Mouse (Mus musculus): ENCODE results near the gene Ptprm. TPM values are rescaled to one million over a fixed set of nuclear protein-coding genes. Genes with fewer than 3 reads are reported as not detected.

Ptprm gene
- polyA plus RNA-seq, 1 experiment = not detected

DNA sequence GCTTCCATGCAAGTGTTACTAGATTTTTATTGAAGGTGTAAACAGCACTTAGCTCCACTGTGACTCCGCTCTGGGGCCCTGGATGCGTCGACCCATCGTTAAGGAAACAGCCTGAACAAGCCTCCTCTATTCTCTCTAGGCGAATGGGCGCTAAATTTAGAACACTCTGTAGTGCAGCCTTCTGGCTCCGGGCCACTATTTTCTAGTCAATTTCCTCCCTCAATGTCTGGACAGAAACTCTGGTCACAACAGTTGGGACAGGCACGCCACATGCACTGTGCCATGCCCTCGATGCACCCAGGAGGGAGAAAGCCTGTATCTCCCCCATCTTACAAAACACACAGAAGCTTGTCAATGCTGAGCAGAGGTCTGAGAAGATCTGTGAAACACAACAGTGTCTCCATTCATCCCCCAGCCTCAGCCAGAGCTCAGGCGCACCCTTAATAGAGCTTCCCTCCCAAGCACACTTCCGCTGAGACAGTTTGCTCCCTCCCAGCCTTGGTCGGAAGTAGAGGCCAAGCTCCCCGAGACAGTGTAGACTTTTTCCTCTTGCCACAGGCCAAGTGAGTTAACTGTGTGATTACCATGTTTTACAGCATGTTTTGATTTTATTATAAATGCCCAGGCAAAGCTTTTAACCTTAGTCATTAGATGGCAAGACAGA is 220.7 kb downstream of the Ptprm start:
- no peak overlapping the region for H3K4me3 ChIP-seq (replicated peaks)
- no peaks in the 10 kb centered on the region for H3K4me1 ChIP-seq (ENCODE audit: control insufficient read depth)
- H3K27me3 ChIP-seq (ENCODE audit: control insufficient read depth) = no peaks in the 10 kb centered on the region
- no peak for TF ChIP-seq GATA1 (IDR thresholded peaks at IDR 0.05; ENCODE audit: low read length)
- no peaks in the 10 kb centered on the region; the same call in 1 of the 2 replicates for H3K9me3 ChIP-seq (ENCODE audit: control insufficient read depth, low read length)
- H3K36me3 ChIP-seq (ENCODE audit: control insufficient read depth) = no peaks in the 10 kb centered on the region

GRCm38 (mm10) chr17:67133026-67133425 is 221.2 kb downstream of the Ptprm start:
- no peak overlapping the region for H3K4me3 ChIP-seq (replicated peaks)
- no peaks in the 10 kb centered on the region; the same call in 1 of the 2 replicates for H3K9me3 ChIP-seq (ENCODE audit: control insufficient read depth, low read length)
- no peaks in the 10 kb centered on the region for H3K4me1 ChIP-seq (ENCODE audit: control insufficient read depth)

DNA sequence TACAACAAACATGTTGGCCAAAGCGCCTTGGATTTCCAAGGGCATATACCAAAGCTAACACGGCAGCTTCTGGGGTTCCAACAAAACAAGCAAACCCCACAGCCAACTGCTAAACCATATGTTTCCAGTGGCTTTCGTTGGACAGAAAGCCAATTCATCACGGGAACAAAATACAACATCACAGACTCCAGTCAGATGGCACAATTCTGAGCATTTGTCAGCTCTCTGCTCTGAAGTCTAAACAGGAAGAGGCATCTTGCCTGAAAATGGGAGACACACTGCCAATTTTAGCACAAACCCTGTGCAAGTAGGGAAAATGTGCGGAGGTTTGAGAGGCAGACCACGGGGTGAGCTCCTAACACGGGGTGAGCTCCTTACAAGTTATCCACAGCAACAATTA is 226.7 kb downstream of the Ptprm start:
- TF ChIP-seq GATA1 (IDR thresholded peaks at IDR 0.05; ENCODE audit: low read length) (no peak), TAL1 (IDR thresholded peaks at IDR 0.05; ENCODE audit: low read length) (no peak)
- H3K4me1 ChIP-seq (ENCODE audit: control insufficient read depth) = no peaks in the 10 kb centered on the region
- H3K9me3 ChIP-seq (ENCODE audit: control insufficient read depth, low read length) = peaks cover 8% of the 10 kb centered on the region
- H3K27me3 ChIP-seq (ENCODE audit: control insufficient read depth) = no peaks in the 10 kb centered on the region
- H3K36me3 ChIP-seq (ENCODE audit: control insufficient read depth) = no peaks in the 10 kb centered on the region
- no peak overlapping the region for H3K4me3 ChIP-seq (replicated peaks)

More at GRCm38 (mm10) chr17:67133026-67133425, 221.2 kb downstream of the Ptprm start:
- TF ChIP-seq GATA1 (IDR thresholded peaks at IDR 0.05; ENCODE audit: low read length) (no peak), TAL1 (IDR thresholded peaks at IDR 0.05; ENCODE audit: low read length) (no peak)
- Histone ChIP-seq H3K36me3 (ENCODE audit: control insufficient read depth) (no peaks in the 10 kb centered on the region), H3K27me3 (ENCODE audit: control insufficient read depth) (no peaks in the 10 kb centered on the region)

- no peaks in the 10 kb centered on the region for H3K4me1 ChIP-seq (ENCODE audit: control insufficient read depth)
- no peaks in the 10 kb centered on the region for H3K36me3 ChIP-seq (ENCODE audit: control insufficient read depth)
- no peak overlapping the region for H3K4me3 ChIP-seq (replicated peaks)
- no peaks in the 10 kb centered on the region for H3K27me3 ChIP-seq (ENCODE audit: control insufficient read depth)
- TF ChIP-seq TAL1 (IDR thresholded peaks at IDR 0.05; ENCODE audit: low read length) (no peak), GATA1 (IDR thresholded peaks at IDR 0.05; ENCODE audit: low read length) (no peak)
- H3K9me3 ChIP-seq (ENCODE audit: control insufficient read depth, low read length) = peaks cover 8% of the 10 kb centered on the region
Observed at GRCm38 (mm10) chr17:67125596-67125995, 228.7 kb downstream of the Ptprm start.

GRCm38 (mm10) chr17:67124294-67124693 is 230.0 kb downstream of the Ptprm start:
- no peaks in the 10 kb centered on the region for H3K27me3 ChIP-seq (ENCODE audit: control insufficient read depth)
- no peaks in the 10 kb centered on the region for H3K4me1 ChIP-seq (ENCODE audit: control insufficient read depth)
- H3K36me3 ChIP-seq (ENCODE audit: control insufficient read depth) = no peaks in the 10 kb centered on the region
- H3K4me3 ChIP-seq (replicated peaks) = no peak overlapping the region
- TF ChIP-seq TAL1 (IDR thresholded peaks at IDR 0.05; ENCODE audit: low read length) = no peak
- TF ChIP-seq GATA1 (IDR thresholded peaks at IDR 0.05; ENCODE audit: low read length) = no peak
- peaks cover 8% of the 10 kb centered on the region for H3K9me3 ChIP-seq (ENCODE audit: control insufficient read depth, low read length)

DNA sequence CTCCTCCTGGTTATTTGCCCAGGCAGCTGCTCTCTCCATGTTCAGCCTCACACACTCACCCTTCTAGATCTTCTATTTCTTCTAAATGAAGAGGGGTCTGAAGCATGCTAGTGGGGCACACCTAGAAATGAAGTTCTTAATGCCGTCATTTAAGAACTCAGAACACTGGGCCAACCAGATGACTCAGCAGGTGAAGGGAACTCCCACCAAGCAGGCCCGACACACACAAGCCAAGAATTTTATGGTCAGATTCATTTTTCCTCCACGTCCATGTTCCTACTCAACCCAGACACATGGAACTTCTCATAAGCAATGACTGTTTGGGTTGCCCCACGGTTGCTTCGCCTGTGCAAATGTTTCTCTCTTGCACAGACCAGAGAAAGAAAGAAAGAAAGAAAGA is 230.5 kb downstream of the Ptprm start:
- H3K9me3 ChIP-seq (ENCODE audit: control insufficient read depth, low read length) = peaks cover 8% of the 10 kb centered on the region
- TF ChIP-seq TAL1 (IDR thresholded peaks at IDR 0.05; ENCODE audit: low read length) (no peak), GATA1 (IDR thresholded peaks at IDR 0.05; ENCODE audit: low read length) (no peak)
- H3K4me1 ChIP-seq (ENCODE audit: control insufficient read depth) = no peaks in the 10 kb centered on the region
- no peak overlapping the region for H3K4me3 ChIP-seq (replicated peaks)
- H3K36me3 ChIP-seq (ENCODE audit: control insufficient read depth) = no peaks in the 10 kb centered on the region
- no peaks in the 10 kb centered on the region for H3K27me3 ChIP-seq (ENCODE audit: control insufficient read depth)

DNA sequence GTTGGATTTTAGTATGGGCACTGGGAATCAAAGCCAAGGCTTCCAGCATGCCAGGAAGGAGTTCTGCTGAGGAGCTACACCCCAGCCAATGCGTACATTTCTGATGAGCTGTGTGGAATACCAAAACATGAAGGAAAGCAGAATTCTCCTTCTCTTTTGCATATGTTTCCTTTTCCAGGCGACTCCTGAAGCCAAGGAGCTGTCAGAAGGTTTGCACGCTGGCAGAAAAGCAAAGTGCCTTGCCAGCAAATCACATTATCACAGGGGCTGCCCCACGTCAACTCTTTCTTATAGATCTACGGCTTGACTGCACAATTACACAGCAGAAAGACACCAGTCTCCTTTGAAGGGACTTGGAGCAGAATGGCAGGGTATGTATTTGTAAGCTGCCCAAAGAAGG is 233.4 kb downstream of the Ptprm start:
- no peaks in the 10 kb centered on the region for H3K27me3 ChIP-seq (ENCODE audit: control insufficient read depth)
- no peak overlapping the region for H3K4me3 ChIP-seq (replicated peaks)

DNA sequence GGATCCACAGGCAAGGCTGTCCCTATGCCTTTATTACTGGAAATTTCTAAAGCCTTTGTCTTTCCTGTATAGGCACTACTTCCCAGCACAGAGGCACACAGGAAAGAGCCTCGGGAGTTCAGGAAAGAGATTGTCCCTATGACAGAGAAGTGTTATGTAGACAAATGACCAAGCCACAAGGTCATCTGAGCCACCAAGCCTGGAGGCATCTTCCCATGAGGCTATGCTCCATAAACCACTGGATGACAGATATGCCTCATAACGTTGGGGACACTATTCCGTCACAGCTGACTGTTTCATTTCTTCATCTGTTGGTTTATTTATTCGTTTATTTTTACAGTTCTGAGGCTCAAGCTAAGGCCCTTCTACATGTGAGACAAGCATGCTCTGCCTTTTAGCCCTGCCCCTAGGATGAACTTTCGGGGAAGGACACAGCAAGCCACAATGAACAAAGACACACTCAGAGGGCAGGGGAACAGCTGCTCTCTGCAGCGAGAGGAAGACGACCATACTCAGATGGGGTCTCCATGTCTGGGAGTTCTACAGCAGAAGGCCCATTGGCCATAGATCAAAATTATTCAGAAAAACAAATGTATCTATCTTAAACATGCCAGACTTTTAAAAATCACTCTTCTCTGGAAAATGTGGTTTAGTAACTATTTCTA is 235.4 kb downstream of the Ptprm start:
- no peak overlapping the region for H3K4me3 ChIP-seq (replicated peaks)
- no peak for TF ChIP-seq TAL1 (IDR thresholded peaks at IDR 0.05; ENCODE audit: low read length)
- TF ChIP-seq GATA1 (IDR thresholded peaks at IDR 0.05; ENCODE audit: low read length) = no peak
- H3K36me3 ChIP-seq (ENCODE audit: control insufficient read depth) = no peaks in the 10 kb centered on the region
- H3K4me1 ChIP-seq (ENCODE audit: control insufficient read depth) = no peaks in the 10 kb centered on the region
- H3K27me3 ChIP-seq (ENCODE audit: control insufficient read depth) = no peaks in the 10 kb centered on the region
- no peaks in the 10 kb centered on the region for H3K9me3 ChIP-seq (ENCODE audit: control insufficient read depth, low read length)

More for the DNA sequence above, 233.4 kb downstream of the Ptprm start:
- no peaks in the 10 kb centered on the region for H3K4me1 ChIP-seq (ENCODE audit: control insufficient read depth)
- H3K36me3 ChIP-seq (ENCODE audit: control insufficient read depth) = no peaks in the 10 kb centered on the region
- peaks cover 3% of the 10 kb centered on the region; the same call in 1 of the 2 replicates for H3K9me3 ChIP-seq (ENCODE audit: control insufficient read depth, low read length)
- TF ChIP-seq GATA1 (IDR thresholded peaks at IDR 0.05; ENCODE audit: low read length) = no peak
- TF ChIP-seq TAL1 (IDR thresholded peaks at IDR 0.05; ENCODE audit: low read length) = no peak

- no peaks in the 10 kb centered on the region for H3K4me1 ChIP-seq (ENCODE audit: control insufficient read depth)
- no peak overlapping the region for H3K4me3 ChIP-seq (replicated peaks)
- no peak for TF ChIP-seq TAL1 (IDR thresholded peaks at IDR 0.05; ENCODE audit: low read length)
- no peak for TF ChIP-seq GATA1 (IDR thresholded peaks at IDR 0.05; ENCODE audit: low read length)
- H3K9me3 ChIP-seq (ENCODE audit: control insufficient read depth, low read length) = peaks cover 8% of the 10 kb centered on the region
- H3K36me3 ChIP-seq (ENCODE audit: control insufficient read depth) = no peaks in the 10 kb centered on the region
- no peaks in the 10 kb centered on the region for H3K27me3 ChIP-seq (ENCODE audit: control insufficient read depth)
Observed at GRCm38 (mm10) chr17:67114842-67115241, 239.4 kb downstream of the Ptprm start.
